Mouse (Mus musculus): Measurements from ENCODE around the gene Pcare.

Gene Pcare

GRCm38 (mm10) chr17:71749616-71750168 lies 3.0 kb downstream of the Pcare start:
- TF ChIP-seq GATA4 (IDR thresholded peaks at IDR 0.05; ENCODE audit: insufficient replicate concordance, low read length): no peak

GRCm38 (mm10) chr17:71747561-71747960 lies 5.1 kb downstream of the Pcare start:
- TF ChIP-seq GATA4 (IDR thresholded peaks at IDR 0.05; ENCODE audit: insufficient replicate concordance, low read length): no peak

DNA sequence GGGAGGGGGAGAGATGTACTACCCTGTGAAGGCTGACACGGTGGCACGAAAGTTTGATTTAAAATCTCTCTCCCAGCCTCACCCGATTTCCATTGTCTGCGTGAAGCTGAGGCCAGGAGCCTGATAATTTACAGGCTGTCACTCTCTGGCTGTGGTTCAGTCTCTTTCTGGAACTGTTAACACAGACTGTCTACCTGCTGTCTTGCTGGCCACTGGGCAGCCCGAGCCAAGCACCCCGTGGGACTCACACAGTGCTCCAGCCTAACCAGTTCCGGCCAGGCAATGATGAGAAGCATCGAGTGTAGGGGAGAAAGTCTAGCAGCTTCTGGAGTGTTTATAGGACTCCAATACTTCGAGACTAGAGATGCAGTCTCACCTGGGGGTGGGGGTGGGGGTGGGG lies 6.6 kb downstream of the Pcare start:
- no peak for TF ChIP-seq GATA4 (IDR thresholded peaks at IDR 0.05; ENCODE audit: insufficient replicate concordance, low read length)

DNA sequence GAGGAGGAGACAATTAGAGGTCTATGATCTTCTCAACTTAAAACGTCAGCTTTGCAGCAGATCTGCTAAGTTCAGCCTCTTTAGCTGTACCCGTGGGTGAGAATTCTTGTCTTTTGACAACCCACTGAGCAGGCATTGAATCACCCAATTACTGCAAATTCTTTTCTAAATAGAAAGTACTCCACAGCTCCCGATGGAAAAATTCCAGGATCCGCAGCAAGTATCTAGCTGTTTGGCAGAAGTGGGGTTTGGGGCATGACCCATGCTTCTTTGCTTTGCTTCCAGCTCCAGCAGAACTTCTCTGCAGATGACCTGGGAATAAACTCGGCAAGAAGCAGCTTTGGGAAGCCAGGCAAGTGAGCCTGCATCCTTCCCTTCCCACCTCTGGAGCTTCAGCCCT lies 9.8 kb downstream of the Pcare start:
- no peak for TF ChIP-seq GATA4 (IDR thresholded peaks at IDR 0.05; ENCODE audit: insufficient replicate concordance, low read length)

DNA sequence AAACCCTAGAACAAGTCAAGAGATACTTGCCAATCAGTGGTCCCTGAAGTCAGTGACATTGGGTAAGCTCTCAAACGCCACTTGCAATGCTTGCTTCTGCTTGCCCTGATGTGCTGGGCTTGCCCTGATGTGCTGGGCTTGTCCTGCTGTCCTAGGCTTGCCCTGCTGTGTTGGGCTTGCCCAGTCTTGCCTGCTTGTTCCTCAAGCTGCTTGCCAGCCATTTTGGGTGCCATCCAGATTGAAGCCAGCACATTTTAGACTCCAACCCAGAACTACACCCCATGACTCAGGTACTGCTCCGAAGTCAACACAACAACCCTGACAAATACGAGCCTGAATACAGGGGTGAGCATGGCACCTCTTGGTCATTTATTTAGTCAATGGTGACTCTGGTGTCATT lies 10.5 kb downstream of the Pcare start:
- TF ChIP-seq GATA4 (IDR thresholded peaks at IDR 0.05; ENCODE audit: insufficient replicate concordance, low read length): no peak

- no peak for TF ChIP-seq GATA4 (IDR thresholded peaks at IDR 0.05; ENCODE audit: insufficient replicate concordance, low read length)
These were observed 16.3 kb downstream of the Pcare start for GRCm38 (mm10) chr17:71736442-71736841.

DNA sequence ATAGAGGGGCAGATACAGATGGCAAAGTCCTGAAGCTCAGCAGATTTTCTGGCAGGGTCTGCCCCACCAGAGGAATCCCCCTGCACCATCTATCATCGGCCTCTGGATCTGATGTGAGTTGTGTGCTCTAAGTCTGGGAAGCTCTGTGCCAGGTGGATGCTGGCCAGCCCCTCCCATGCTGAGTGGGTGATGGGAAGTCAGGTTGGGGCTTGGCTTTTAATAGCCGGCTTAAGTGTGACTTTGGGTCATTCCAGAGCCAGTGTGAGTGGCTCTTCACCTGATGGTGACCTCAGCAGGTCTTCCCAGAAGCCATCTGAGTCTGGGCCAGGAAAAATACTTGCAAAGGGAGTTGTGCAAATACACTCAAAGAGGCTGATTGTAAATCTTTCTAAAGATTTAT lies 22.0 kb downstream of the Pcare start:
- no peak for TF ChIP-seq GATA4 (IDR thresholded peaks at IDR 0.05; ENCODE audit: insufficient replicate concordance, low read length)

- TF ChIP-seq GATA4 (IDR thresholded peaks at IDR 0.05; ENCODE audit: insufficient replicate concordance, low read length): no peak
These were observed 31.7 kb downstream of the Pcare start for GRCm38 (mm10) chr17:71721019-71721418.

DNA sequence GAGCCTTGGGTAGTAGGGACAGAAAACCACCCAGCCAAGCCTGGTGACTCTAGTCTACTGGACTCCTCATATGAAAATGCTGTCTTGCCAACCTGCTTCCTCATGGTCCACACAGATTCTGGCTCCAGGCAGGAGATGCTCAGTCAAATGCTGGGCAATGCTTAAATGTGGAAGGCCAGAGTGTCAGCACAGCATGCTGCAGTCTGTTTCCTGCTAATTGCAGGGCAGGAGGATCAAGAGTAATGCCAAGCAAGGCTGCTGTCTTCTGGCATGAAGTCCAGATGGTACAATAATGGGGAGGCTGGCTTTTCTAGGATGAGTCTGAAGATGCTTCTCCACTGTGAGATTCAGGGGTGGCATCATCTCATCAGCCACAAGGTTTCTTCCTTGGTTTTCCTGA lies 32.3 kb downstream of the Pcare start:
- no peak for TF ChIP-seq GATA4 (IDR thresholded peaks at IDR 0.05; ENCODE audit: insufficient replicate concordance, low read length)

GRCm38 (mm10) chr17:71717881-71718625 lies 34.6 kb downstream of the Pcare start:
- no peak for TF ChIP-seq GATA4 (IDR thresholded peaks at IDR 0.05; ENCODE audit: insufficient replicate concordance, low read length)

- TF ChIP-seq GATA4 (IDR thresholded peaks at IDR 0.05; ENCODE audit: insufficient replicate concordance, low read length): no peak
These were observed 37.7 kb downstream of the Pcare start for GRCm38 (mm10) chr17:71715034-71715433.

DNA sequence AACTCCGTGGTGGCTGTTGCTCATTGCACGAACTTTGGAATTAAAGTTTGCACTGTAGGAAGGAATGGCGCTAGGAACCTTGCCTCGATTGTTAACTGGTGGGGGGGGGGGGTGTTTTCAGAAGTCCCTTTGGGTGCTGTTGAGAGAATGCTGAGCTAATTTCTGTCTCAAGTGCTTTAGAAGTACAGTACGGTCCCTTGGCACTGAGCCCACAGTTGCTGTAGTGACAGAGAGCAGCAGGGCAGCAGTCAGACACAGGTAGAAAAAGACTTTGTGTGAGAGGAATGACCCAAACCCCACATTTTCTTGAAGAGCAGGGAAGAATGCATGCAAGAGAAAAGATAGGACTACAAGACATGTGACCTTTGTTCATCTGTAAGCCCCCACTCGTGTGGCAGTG lies 40.4 kb downstream of the Pcare start:
- TF ChIP-seq GATA4 (IDR thresholded peaks at IDR 0.05; ENCODE audit: insufficient replicate concordance, low read length): no peak

GRCm38 (mm10) chr17:71707715-71708114 lies 45.0 kb downstream of the Pcare start:
- no peak for TF ChIP-seq GATA4 (IDR thresholded peaks at IDR 0.05; ENCODE audit: insufficient replicate concordance, low read length)

DNA sequence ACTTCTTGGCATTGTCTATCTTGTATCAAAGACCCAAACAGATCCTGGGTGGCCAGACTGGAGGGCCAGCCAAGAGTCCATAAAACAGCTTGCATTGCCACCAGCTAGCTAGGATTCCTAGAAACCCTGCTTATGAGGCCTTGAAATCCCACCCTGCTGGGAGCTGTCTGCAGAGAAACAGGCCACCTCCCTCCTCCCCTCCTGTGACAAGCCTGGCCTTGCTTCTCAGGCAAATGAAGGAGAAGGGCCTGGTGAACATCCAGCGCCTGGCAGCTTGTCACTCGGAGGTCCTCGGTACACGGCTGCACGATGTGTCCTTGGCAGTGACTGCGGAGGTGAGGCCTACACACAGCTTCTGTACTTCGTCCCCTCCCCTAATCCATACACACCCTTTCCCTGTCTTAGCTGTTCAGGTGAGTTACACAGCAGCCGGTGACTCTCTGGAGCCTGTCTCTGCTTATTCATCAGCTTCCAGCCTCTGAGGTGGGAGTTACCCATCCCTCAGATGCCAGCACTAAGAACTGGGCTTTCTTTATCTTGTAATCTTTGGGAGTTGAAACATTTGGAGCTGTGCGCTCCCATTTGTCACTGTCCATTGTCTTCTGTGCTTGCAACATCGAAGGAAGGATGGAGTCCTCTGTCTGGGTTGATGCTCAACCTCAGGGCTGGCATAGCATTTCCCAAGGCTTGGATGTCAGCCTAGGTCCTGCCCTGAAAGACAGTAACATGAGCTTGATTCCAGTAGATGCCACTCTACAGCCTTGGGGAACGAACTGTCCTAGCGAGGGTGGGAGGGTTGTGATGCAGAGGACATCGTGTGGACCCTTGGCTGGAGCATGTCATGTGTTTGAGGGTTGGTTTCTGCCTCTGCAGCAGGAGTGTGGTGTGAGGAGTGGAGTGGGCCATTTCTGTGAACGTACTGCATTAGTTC lies 46.9 kb downstream of the Pcare start:
- TF ChIP-seq GATA4 (IDR thresholded peaks at IDR 0.05; ENCODE audit: insufficient replicate concordance, low read length): no peak

- no peak for TF ChIP-seq GATA4 (IDR thresholded peaks at IDR 0.05; ENCODE audit: insufficient replicate concordance, low read length)
These were observed 47.6 kb downstream of the Pcare start for GRCm38 (mm10) chr17:71705113-71705512.

GRCm38 (mm10) chr17:71698619-71698956 lies 54.1 kb downstream of the Pcare start:
- no peak for TF ChIP-seq GATA4 (IDR thresholded peaks at IDR 0.05; ENCODE audit: insufficient replicate concordance, low read length)

All from liver, adult (tissue).